Mouse (Mus musculus): ENCODE measurements around the gene Adamts2. TPM values are rescaled to one million over a fixed set of nuclear protein-coding genes. Genes with fewer than 3 reads are reported as not detected.

Gene Adamts2
- total RNA-seq, 2 experiments from 2014 or later = not detected

GRCm38 (mm10) chr11:50814233-50814632, 212.3 kb downstream of the Adamts2 start:
- no peak for ATAC-seq (replicated peaks; ENCODE audit: poor library complexity, severe bottlenecking)

- ATAC-seq (replicated peaks; ENCODE audit: poor library complexity, severe bottlenecking) = no peak
These were observed 224.3 kb downstream of the Adamts2 start for GRCm38 (mm10) chr11:50826214-50826613.

- ATAC-seq (replicated peaks; ENCODE audit: poor library complexity, severe bottlenecking) = peak; percentile 98
These were observed 225.4 kb downstream of the Adamts2 start, which contains the start of gene Zfp354c for GRCm38 (mm10) chr11:50827010-50827953. TSS of gene Zfp354c (minus strand) at chr11:50827724.

DNA sequence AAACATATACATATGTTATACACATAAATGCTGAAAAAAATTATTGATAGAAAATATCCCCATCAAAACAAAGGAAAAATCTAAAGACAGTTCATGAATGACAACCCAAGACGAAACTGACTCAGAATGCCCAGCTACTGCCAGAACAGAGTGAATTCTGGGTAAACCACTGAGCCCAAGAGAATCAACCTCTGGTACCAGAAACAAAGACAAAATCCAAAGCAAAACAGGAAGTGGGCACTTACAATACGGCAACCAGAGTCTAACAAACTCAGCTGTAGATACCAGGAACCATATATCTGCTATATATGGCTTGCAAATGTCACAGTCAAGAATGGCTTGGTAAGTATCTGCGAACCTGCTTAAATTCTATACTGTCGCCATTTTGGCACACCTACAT, 233.8 kb downstream of the Adamts2 start:
- peak; percentile 40 for ATAC-seq (replicated peaks; ENCODE audit: poor library complexity, severe bottlenecking)

DNA sequence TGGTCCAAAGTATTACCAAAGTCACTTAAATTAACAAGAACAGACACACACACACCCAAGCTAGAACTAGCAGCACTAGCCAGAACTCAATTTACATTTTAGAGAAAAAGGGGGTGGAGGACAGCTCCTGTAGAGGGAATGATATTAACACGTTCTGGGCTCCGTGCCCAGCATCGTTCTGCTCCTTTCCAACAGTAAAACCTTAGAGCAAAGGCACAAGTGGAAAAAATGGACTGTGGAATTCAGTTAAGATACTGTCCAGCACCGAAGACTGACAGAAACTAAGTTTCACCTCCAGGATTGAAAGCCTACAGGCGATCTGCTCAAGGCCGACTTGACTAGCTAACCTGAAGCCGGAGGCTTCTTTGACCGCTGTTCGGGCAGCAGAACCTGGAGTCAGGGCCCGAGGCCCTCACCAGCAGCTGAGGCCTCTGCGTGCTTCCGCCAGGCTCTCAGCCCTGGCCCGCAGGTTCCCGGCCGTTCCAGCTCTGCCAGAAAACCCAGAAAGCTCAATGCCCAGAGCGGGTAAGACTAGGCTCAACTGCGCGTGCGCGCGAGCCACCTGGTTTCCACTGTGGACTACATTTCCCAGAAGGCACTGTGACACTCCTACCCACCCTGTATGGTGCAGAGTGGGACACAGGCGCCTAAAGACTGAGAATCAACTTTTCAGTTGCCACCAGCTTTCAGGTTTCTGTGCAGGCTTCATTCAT, 239.3 kb downstream of the Adamts2 start, which contains the start of gene Zfp879:
Gene Zfp879 (minus strand): TSS at position 530 of the 713 bp plus-strand sequence.
- ATAC-seq (replicated peaks; ENCODE audit: poor library complexity, severe bottlenecking) = peak; percentile 96

DNA sequence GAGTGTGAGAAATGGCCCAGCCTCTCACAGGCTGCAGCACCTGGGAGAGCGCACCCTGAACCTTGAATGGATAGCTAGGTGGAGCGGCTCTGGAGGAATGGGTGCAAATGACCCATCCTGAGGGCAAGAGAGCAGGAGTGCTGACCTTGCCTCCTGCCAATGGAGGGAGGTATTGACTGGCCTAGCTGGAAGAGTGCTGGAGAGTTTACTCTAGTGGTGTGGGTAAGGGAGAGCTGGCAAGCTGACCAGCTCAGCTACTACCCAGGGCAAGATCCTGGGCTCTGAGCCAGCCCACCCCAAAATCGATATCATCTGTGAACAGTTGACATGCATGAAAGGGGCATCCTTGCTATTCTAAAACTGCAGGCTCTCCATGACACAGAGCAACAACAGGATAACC, 244.1 kb downstream of the Adamts2 start:
- no peak for ATAC-seq (replicated peaks; ENCODE audit: poor library complexity, severe bottlenecking)

DNA sequence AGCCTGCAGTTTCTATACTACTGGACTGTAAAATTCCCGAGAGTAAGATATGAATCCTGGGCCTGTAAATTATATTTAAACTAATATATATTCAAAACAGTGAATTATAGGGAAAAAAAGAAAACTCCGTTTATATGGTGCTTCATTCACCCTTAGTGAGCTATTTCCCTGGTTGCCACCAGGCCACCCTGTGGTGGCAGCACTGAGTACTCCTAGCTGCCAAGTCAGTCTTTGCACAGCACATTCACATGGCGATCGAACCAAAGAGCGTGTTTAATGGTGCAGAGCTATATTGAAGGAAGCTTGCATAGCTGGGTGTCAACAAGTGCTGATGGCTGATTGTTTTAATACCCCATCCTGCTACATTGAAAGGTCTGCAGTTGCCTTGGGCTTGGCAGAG, 245.2 kb downstream of the Adamts2 start:
- ATAC-seq (replicated peaks; ENCODE audit: poor library complexity, severe bottlenecking) = no peak

- no peak for ATAC-seq (replicated peaks; ENCODE audit: poor library complexity, severe bottlenecking)
These were observed 246.7 kb downstream of the Adamts2 start for GRCm38 (mm10) chr11:50848520-50849137.

GRCm38 (mm10) chr11:50849310-50849709, 247.4 kb downstream of the Adamts2 start:
- ATAC-seq (replicated peaks; ENCODE audit: poor library complexity, severe bottlenecking) = no peak

GRCm38 (mm10) chr11:50850177-50850735, 248.4 kb downstream of the Adamts2 start, which contains the start of gene Grm6:
TSS of gene Grm6 (plus strand) at chr11:50850685.
- peak; percentile 61 for ATAC-seq (replicated peaks; ENCODE audit: poor library complexity, severe bottlenecking)

- peak; percentile 34 for ATAC-seq (replicated peaks; ENCODE audit: poor library complexity, severe bottlenecking)
These were observed 249.2 kb downstream of the Adamts2 start for GRCm38 (mm10) chr11:50850989-50851601.

Other genes with a start within 250 kb of the Adamts2 start
- not detected in 2 replicates for gene Cby3, start 247.6 kb upstream of the Adamts2 start, total RNA-seq (2014; fragmentation: Nextera tagmentation)
- gene Cby3, start 247.6 kb upstream of the Adamts2 start, total RNA-seq (2017) = not detected in 2 replicates
- gene Hnrnph1, start 225.1 kb upstream of the Adamts2 start, total RNA-seq (2014; fragmentation: Nextera tagmentation) = 644 and 818 TPM in 2 replicates
- gene Hnrnph1, start 225.1 kb upstream of the Adamts2 start, total RNA-seq (2017) = 838 and 1,051 TPM in 2 replicates
- 42.1 and 52.7 TPM in 2 replicates for gene Rufy1, start 171.0 kb upstream of the Adamts2 start, total RNA-seq (2014; fragmentation: Nextera tagmentation)
- gene Rufy1, start 171.0 kb upstream of the Adamts2 start, total RNA-seq (2017) = 34.6 and 48.3 TPM in 2 replicates
- gene Zfp354c, start 225.6 kb downstream of the Adamts2 start, total RNA-seq (2014; fragmentation: Nextera tagmentation) = 0.15 and 2.3 TPM in 2 replicates
- gene Zfp354c, start 225.6 kb downstream of the Adamts2 start, total RNA-seq (2017) = 0.60 and 1.4 TPM in 2 replicates
- gene Zfp879, start 239.5 kb downstream of the Adamts2 start, total RNA-seq (2014; fragmentation: Nextera tagmentation) = not detected in 2 replicates
- gene Zfp879, start 239.5 kb downstream of the Adamts2 start, total RNA-seq (2017) = 0.30 and 0.77 TPM in 2 replicates
- not detected in 2 replicates for gene Grm6, start 248.6 kb downstream of the Adamts2 start, total RNA-seq (2014; fragmentation: Nextera tagmentation)
- gene Grm6, start 248.6 kb downstream of the Adamts2 start, total RNA-seq (2017) = not detected in 2 replicates